Mouse (Mus musculus): ENCODE results near the gene Akap12. TPM values are rescaled to one million over a fixed set of nuclear protein-coding genes. Genes with fewer than 3 reads are reported as not detected.
A peak's percentile ranks its signal among the peaks of the same experiment; 100 is the strongest.

Gene Akap12
- total RNA-seq, 2 experiments from 2014 or later: 28.1 to 28.5 TPM

- intact Hi-C loops (cut with DNase I): no loop called here
- peak; percentile 91 to 98 for DNase-seq (ENCODE audit: extremely low spot score in 1 of 2, low spot score in 2 of 2)
Observed at GRCm38 (mm10) chr10:4386609-4387591, 120.7 kb downstream of the Akap12 start.

GRCm38 (mm10) chr10:4387701-4388383 lies 121.7 kb downstream of the Akap12 start, which contains the start of gene Zbtb2:
Gene Zbtb2, minus strand, starts transcription at chr10:4388108.
- intact Hi-C loops (cut with DNase I): no loop called here
- DNase-seq (ENCODE audit: extremely low spot score in 1 of 2, low spot score in 2 of 2): peak; percentile 26 to 88

DNA sequence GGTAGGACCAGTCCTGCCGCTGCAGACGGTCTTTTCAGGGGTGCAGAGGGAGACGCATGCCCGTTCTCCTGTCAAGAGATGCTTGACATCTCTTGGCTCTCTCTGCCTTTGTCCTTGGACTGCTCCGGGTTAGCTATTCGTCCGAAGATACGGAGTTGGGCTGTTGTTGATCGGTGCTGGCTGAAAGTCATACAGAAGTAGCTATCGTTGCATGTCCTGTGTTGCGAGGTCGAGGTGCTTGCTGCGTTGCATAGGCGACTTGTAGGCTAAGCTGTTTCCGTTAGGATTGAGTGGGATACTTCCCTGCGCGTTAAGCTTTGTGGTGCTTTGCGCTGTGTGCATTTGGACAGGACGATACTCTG lies 122.2 kb downstream of the Akap12 start:
- intact Hi-C loops (cut with DNase I): no loop called here
- no peak for DNase-seq (ENCODE audit: extremely low spot score in 1 of 2, low spot score in 2 of 2)

DNA sequence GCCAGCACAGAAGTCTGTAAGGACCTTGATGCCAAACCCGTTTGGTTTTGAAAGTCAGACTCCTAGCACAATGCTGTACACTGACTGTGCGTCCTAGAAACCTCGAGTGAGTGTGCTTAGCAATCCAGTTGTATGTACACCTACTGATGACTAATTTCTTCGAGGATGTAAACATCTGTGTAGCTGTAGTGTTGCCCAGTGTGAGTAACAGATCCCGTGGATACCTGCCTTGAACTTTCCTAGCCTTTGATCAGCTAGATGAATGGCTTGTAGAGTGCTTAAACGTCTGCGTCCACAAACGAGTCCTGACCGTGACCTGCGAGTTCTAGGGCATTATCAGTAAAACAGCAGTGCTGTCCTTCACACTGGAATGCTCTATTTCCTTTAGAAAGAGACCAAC lies 122.9 kb downstream of the Akap12 start:
- intact Hi-C loops (cut with DNase I): no loop called here

DNA sequence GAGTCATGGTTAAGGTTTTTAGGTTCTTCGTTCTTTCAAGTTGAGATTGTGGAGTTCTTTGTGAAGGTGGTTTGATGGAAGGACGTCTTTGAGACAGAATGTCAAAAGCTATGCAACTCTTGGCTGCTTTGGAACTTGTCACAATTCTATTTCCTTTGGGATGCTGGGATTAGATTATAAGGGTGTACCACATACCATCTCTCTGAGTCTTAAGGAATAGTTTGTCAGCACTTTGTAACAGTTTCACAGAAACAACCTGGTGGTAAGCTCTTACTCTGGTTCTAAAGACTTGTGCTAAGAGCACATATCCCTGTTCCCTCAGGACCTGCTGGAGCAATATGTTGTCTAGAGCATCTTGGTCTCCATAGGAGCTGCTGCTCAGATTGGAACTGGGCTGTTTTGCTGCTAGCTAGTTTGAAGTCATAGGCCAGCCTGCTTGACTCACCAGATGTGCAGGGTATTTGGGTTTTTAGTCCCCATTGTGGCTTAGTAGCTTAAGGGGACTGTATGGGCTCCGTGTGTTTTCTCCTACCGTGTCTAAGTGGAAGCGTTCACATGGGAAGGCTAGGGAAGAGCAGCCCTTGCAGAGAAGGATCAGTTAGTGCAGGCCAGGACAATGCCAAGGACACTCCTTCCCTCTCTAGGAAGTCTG lies 123.4 kb downstream of the Akap12 start:
- intact Hi-C loops (cut with DNase I): no loop called here

More for the DNA sequence above, 122.9 kb downstream of the Akap12 start:
- DNase-seq (ENCODE audit: extremely low spot score in 1 of 2, low spot score in 2 of 2): no peak

GRCm38 (mm10) chr10:4390550-4390949 lies 124.4 kb downstream of the Akap12 start:
- intact Hi-C loops (cut with DNase I): no loop called here
- DNase-seq (ENCODE audit: extremely low spot score in 1 of 2, low spot score in 2 of 2): no peak

More for the DNA sequence above, 123.4 kb downstream of the Akap12 start:
- DNase-seq (ENCODE audit: extremely low spot score in 1 of 2, low spot score in 2 of 2): no peak

GRCm38 (mm10) chr10:4391076-4391475 lies 124.9 kb downstream of the Akap12 start:
- DNase-seq (ENCODE audit: extremely low spot score in 1 of 2, low spot score in 2 of 2): no peak
- intact Hi-C loops (cut with DNase I): no loop called here

GRCm38 (mm10) chr10:4391851-4392250 lies 125.7 kb downstream of the Akap12 start:
- intact Hi-C loops (cut with DNase I): no loop called here
- DNase-seq (ENCODE audit: extremely low spot score in 1 of 2, low spot score in 2 of 2): peak in 1 of 2 experiments; percentile 47

GRCm38 (mm10) chr10:4395321-4395720 lies 129.1 kb downstream of the Akap12 start:
- intact Hi-C loops (cut with DNase I): no loop called here
- no peak for DNase-seq (ENCODE audit: extremely low spot score in 1 of 2, low spot score in 2 of 2)

DNA sequence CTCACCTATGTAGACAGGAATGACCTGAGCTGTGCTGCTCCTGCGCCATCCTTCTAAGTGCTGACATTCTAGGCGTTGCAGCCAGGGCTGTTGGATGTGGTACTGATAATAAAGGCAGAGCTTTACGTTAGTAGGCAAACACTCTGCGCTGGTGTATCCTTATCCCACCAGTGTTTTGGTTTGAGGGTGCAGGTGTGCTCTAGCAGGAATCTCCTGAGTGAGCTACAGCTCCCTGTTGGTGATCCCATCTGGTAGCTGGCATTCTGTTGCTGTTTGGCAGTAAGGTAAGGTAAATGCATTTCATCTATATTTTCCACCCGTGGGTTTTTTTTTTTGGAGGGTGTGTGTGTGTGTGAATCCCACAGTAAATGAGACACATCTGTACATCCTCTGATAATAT lies 131.9 kb downstream of the Akap12 start:
- intact Hi-C loops (cut with DNase I): no loop called here
- no peak for DNase-seq (ENCODE audit: extremely low spot score in 1 of 2, low spot score in 2 of 2)

DNA sequence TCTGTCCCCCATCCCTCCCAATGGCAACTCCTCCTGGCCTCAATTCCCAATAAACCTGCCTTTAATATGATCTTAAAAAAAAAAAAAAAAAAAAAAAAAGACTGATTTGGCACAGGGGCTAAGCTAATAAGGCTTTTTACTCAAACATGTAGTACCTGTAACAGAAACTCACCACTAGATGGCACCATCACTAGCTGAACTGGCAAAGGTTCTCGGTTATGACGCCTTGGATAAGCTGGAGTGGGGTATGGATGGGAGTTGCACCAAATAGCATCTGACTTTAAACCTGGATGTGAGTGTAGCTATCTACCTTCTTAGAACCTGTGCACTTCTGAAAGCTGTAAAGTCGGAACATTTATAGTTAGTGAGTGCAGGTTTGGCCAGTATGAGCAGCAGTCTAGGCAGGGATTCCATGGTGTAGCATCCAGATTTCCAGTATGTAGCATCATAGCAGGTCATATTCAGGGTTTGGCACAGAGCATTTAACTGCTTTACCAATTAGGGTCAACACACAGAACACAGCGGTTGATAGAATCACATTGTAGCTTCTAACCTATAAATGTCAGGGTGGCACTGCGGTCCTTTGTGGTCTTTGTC lies 138.8 kb downstream of the Akap12 start:
- intact Hi-C loops (cut with DNase I): loop anchor here (10.0 kb wide), 1 partner anchor 760 kb away; no protein-coding TSS in a partner anchor
- DNase-seq (ENCODE audit: extremely low spot score in 1 of 2, low spot score in 2 of 2): peak in 1 of 2 experiments; percentile 56

GRCm38 (mm10) chr10:4405511-4405910 lies 139.3 kb downstream of the Akap12 start:
- no peak for DNase-seq (ENCODE audit: extremely low spot score in 1 of 2, low spot score in 2 of 2)
- intact Hi-C loops (cut with DNase I): loop anchor here (10.0 kb wide), 1 partner anchor 759 kb away; no protein-coding TSS in a partner anchor

- intact Hi-C loops (cut with DNase I): loop anchor here (10.0 kb wide), 1 partner anchor 758 kb away; no protein-coding TSS in a partner anchor
- no peak for DNase-seq (ENCODE audit: extremely low spot score in 1 of 2, low spot score in 2 of 2)
Observed at GRCm38 (mm10) chr10:4407191-4407590, 141.0 kb downstream of the Akap12 start.

Other genes with a start within 250 kb of the Akap12 start
- 1 to 10 TPM; 9.3 to 9.4 TPM for gene Zbtb2, start 121.7 kb downstream of the Akap12 start, total RNA-seq (2021)
- 10 to 100 TPM; 31.6 to 34.6 TPM for gene Rmnd1, start 166.0 kb downstream of the Akap12 start, total RNA-seq (2021)
- gene Armt1, start 166.1 kb downstream of the Akap12 start, total RNA-seq (2021): 10 to 100 TPM; 10.6 to 12.3 TPM
- gene Ccdc170, start 216.1 kb downstream of the Akap12 start, total RNA-seq (2021): under 1 TPM; 0.26 to 0.43 TPM

Data from left cerebral cortex, postnatal 10 days (tissue).